Comparison of ENCODE assay signal across 31 mouse cellular contexts in the genomic region with DNA sequence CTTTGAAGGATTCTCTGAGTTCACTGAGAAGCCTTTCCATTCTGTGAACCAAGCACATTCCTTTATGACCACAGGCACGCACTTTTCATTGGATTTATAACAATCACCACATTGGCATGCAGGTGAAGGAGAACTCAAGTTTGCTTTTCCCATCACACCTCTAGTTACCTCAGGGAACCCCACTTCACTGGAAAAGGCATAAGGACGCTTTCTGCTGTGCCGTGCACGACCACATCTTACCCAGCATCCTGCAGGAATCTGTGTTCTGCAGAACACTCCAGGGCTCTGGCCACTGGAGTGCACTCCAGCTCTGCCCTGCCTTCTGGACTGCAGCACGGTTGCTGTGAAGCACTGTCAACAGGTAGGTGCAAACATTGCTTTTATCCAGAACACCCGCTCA. TPM values are rescaled to one million over a fixed set of nuclear protein-coding genes. Genes with fewer than 3 reads are reported as not detected.
A peak's percentile ranks its signal among the peaks of the same experiment; 100 is the strongest.
DNase-seq lines count a peak whose midpoint lies in the region; ATAC-seq lines count a peak whose summit lies in the region.
"Had no signal": no experiment of that assay in that cellular context is flagged by ENCODE, and none has a peak within 500 bp of the region (broad histone marks: within the 10 kb centered on the region; RNA-seq: fewer than 3 reads in every experiment).

No protein-coding gene starts in this region.

- no peaks in the 10 kb centered on the region for H3K36me3 ChIP-seq in lung, embryonic 15.5 days
- H3K36me3 ChIP-seq: embryonic facial prominence, embryonic 13.5 days; heart, embryonic 10.5 days; heart, embryonic 15.5 days; intestine, embryonic 15.5 days had no signal

- H3K9me3 ChIP-seq in lung, embryonic 15.5 days: no peaks in the 10 kb centered on the region
- H3K9me3 ChIP-seq: embryonic facial prominence, embryonic 13.5 days; heart, embryonic 10.5 days; heart, embryonic 15.5 days; intestine, embryonic 15.5 days had no signal

- H3K9ac ChIP-seq in lung, embryonic 15.5 days: no peak overlapping the region
- H3K9ac ChIP-seq: embryonic facial prominence, embryonic 13.5 days; forebrain, postnatal 0 days; heart, embryonic 15.5 days; intestine, embryonic 15.5 days; liver, embryonic 14.5 days had no signal

- WGBS in lung, embryonic 15.5 days: 49% methylated on average over 6 of the region's 6 CpGs

- H3K27me3 ChIP-seq in lung, embryonic 15.5 days: no peaks in the 10 kb centered on the region
- H3K27me3 ChIP-seq: embryonic facial prominence, embryonic 13.5 days; heart, embryonic 15.5 days; intestine, embryonic 15.5 days had no signal

- no peak overlapping the region for H3K4me3 ChIP-seq in lung, embryonic 15.5 days
- H3K4me3 ChIP-seq: embryonic facial prominence, embryonic 13.5 days; erythroblast, embryonic 14.5 days; heart, embryonic 10.5 days; heart, embryonic 15.5 days; intestine, embryonic 15.5 days had no signal

- peak; percentile 95 for ATAC-seq in lung, embryonic 15.5 days (ENCODE audit: borderline replicate concordance, extremely low read depth, low FRiP score, low TSS enrichment)
- ATAC-seq: CD4-positive, CD25-positive, alpha-beta regulatory T cell, adult 4 months; forebrain, postnatal 0 days; hindbrain, embryonic 16.5 days; intestine, embryonic 15.5 days had no signal

- peaks cover 8% of the 10 kb centered on the region for H3K4me1 ChIP-seq in lung, embryonic 15.5 days
- H3K4me1 ChIP-seq: embryonic facial prominence, embryonic 13.5 days; heart, embryonic 10.5 days; heart, embryonic 15.5 days; intestine, embryonic 15.5 days had no signal

- DNase-seq in urinary bladder, postnatal 14 days (ENCODE audit: low spot score): peak; percentile 17
- DNase-seq in urinary bladder, postnatal 10 days (ENCODE audit: low spot score): no peak
- DNase-seq in lung, postnatal 25 days (ENCODE audit: low spot score): peak; percentile 90
- DNase-seq in MN1 (ENCODE audit: low spot score): no peak
- no peak for DNase-seq in spleen, postnatal 10 days (ENCODE audit: low spot score in 2 of 2)
- DNase-seq in frontal cortex, postnatal 25 days (ENCODE audit: low spot score in 2 of 2): no peak
- no peak for DNase-seq in frontal cortex, postnatal 10 days (ENCODE audit: low spot score in 2 of 2)
- DNase-seq: adrenal gland, postnatal 10 days; cerebellum, adult 8-10 months; embryo, embryonic 11 days; forebrain, postnatal 0 days; gastrocnemius, postnatal 25 days; heart, adult 11 months; kidney, adult 2 months; liver; midbrain, embryonic 14.5 days; thymus, postnatal 14 days had no signal

- H3K4me2 ChIP-seq in lung, embryonic 15.5 days: 0 out of 2 replicates have a peak overlapping the region, but pooled peaks have one; percentile 8
- H3K4me2 ChIP-seq: embryonic facial prominence, embryonic 13.5 days; heart, embryonic 15.5 days; intestine, embryonic 15.5 days had no signal

- H3K27ac ChIP-seq in lung, embryonic 15.5 days: peak overlapping the region; percentile 89
- H3K27ac ChIP-seq: embryonic facial prominence, embryonic 13.5 days; heart, embryonic 10.5 days; heart, embryonic 15.5 days; intestine, embryonic 15.5 days; kidney, postnatal 0 days; liver, embryonic 14.5 days had no signal

RNA-seq across cellular contexts. Expression of gene Commd2, which starts 13.9 kb away (rescaled TPM):
- polyA plus RNA-seq in lung, embryonic 15.5 days (2015; fragmentation: Nextera tagmentation; extraction: Ambion mirVana): 88.7 and 94.3 TPM in 2 replicates

RNA-seq across cellular contexts. Expression of gene Ankub1, which starts 55.0 kb away (rescaled TPM):
- 0.16 and 0.19 TPM in 2 replicates for polyA plus RNA-seq in lung, embryonic 15.5 days (2015; fragmentation: Nextera tagmentation; extraction: Ambion mirVana)
- polyA plus RNA-seq: CD4-positive, CD25-positive, alpha-beta regulatory T cell, adult 4 months; erythroblast, embryonic 14.5 days; forebrain, embryonic 11.5 days; heart, embryonic 10.5 days; heart, embryonic 15.5 days; kidney, adult 2 months; kidney, postnatal 0 days; large intestine, adult 2 months; neural tube, embryonic 14.5 days; stomach, embryonic 14.5 days had no signal

Comparison
In these comparisons a context has a peak if more than half of its experiments do, and no peak if none do; other contexts are left out.
1. DNase-seq: peak in urinary bladder, postnatal 14 days (single experiment) and lung, postnatal 25 days (single experiment); none in urinary bladder, postnatal 10 days (single experiment), MN1 (single experiment), spleen, postnatal 10 days (0 of 2), frontal cortex, postnatal 25 days (0 of 2) and frontal cortex, postnatal 10 days (0 of 2).